Mouse (Mus musculus) olfactory bulb, adult 2 months (tissue): ENCODE measurements at regions not wholly inside any gene's neighbourhood (a gene's known extent, or its start where the extent isn't known, plus 50 kb on each side); places are given as distances from the start of the nearest gene placed in this dataset.
A peak's percentile ranks its signal among the peaks of the same experiment; 100 is the strongest.

Source experiments
- CTCF ChIP-seq: fragments of 200-500 bp; IDR thresholded peaks from 2 replicates; pipeline ENCODE4 v1.5.1; 2012; ENCODE audit warnings: low read depth, mild to moderate bottlenecking, low read length, moderate library complexity; ENCODE audit not compliant: insufficient read depth
- POLR2A ChIP-seq: fragments of 200-500 bp; IDR thresholded peaks from 2 replicates; pipeline ENCODE4 v1.6.1; 2012; ENCODE audit warnings: mild to moderate bottlenecking, low read depth, low read length, moderate library complexity; ENCODE audit not compliant: insufficient read depth

DNA sequence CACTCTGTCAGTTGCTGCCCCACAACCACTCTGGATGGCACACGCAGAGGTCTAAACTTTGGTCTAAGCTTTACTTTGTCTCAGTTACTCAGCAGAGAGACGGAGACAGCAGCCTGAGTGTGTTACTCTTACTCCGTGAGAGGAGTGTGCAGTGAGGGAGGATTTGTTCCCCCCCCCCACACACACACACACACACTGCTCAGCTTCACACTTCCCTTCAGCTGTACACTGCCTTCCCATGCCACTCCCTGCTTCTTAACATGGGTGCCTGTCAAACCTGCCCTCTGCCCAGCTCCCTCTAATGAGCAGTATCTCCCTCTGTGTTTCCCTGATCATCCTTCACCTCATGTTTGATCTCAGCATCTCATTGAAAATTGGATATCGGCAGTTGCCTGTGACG, 409.9 kb upstream of the Ercc4 start:
- TF ChIP-seq POLR2A (no peak), CTCF (0 out of 2 replicates have a peak, but pooled peaks have one; percentile 11)
